Comparison of ENCODE assay signal across 9 mouse cellular contexts in genomic region chr10:126956692-126957358, GRCm38 (mm10). TPM values are rescaled to one million over a fixed set of nuclear protein-coding genes. Genes with fewer than 3 reads are reported as not detected.
DNase-seq lines count a peak whose midpoint lies in the region; ATAC-seq and TF ChIP-seq lines count a peak whose summit lies in the region.
"Had no signal": no experiment of that assay in that cellular context is flagged by ENCODE, and none has a peak within 500 bp of the region (broad histone marks: within the 10 kb centered on the region; RNA-seq: fewer than 3 reads in every experiment).

No protein-coding gene starts in this region.

- no peak overlapping the region; the same call in 1 of the 2 replicates for H3K9ac ChIP-seq in heart, adult 2 months (ENCODE audit: low read depth, low read length)
- H3K9ac ChIP-seq in limb, embryonic 12.5 days (replicated peaks), result 0 out of 2 replicates have a peak overlapping the region, but pooled peaks have one; percentile 34
- H3K9ac ChIP-seq: liver, embryonic 15.5 days had no signal

- peak overlapping the region; percentile 40 for H3K27ac ChIP-seq in heart, adult 2 months
- H3K27ac ChIP-seq in limb, embryonic 12.5 days, result peak overlapping the region; percentile 75
- H3K27ac ChIP-seq in thymus, adult 2 months (ENCODE audit: control insufficient read depth, insufficient read depth, low read length), result no peak overlapping the region
- H3K27ac ChIP-seq: liver, embryonic 15.5 days had no signal

- no peak for TF ChIP-seq CTCF in heart, adult 2 months (IDR thresholded peaks at IDR 0.05)
- TF ChIP-seq CTCF in thymus, adult 2 months (IDR thresholded peaks at IDR 0.05; ENCODE audit: borderline replicate concordance, control insufficient read depth, extremely low read depth, insufficient read depth, low read length, poor library complexity), result no peak

- H3K36me3 ChIP-seq in heart, adult 2 months (ENCODE audit: control insufficient read depth, insufficient read depth, low read length), result no peaks in the 10 kb centered on the region
- H3K36me3 ChIP-seq in limb, embryonic 12.5 days, result no peaks in the 10 kb centered on the region
- no peaks in the 10 kb centered on the region for H3K36me3 ChIP-seq in thymus, adult 2 months (ENCODE audit: control insufficient read depth, insufficient read depth, low read length)
- H3K36me3 ChIP-seq: liver, embryonic 15.5 days had no signal

- H3K79me2 ChIP-seq in heart, adult 2 months (replicated peaks; ENCODE audit: control insufficient read depth, insufficient read depth, low read length), result no peaks in the 10 kb centered on the region

- no peak overlapping the region; the same call in 1 of the 2 replicates for H3K4me3 ChIP-seq in heart, adult 2 months
- H3K4me3 ChIP-seq in limb, embryonic 12.5 days (replicated peaks), result peak overlapping the region; percentile 12; the same call in 1 of the 2 replicates
- H3K4me3 ChIP-seq in thymus, adult 2 months (ENCODE audit: control insufficient read depth, insufficient read depth, low read length), result no peak overlapping the region
- H3K4me3 ChIP-seq: liver, embryonic 15.5 days had no signal

- peaks cover 3% of the 10 kb centered on the region; the same call in 1 of the 2 replicates for H3K4me1 ChIP-seq in heart, adult 2 months (ENCODE audit: control insufficient read depth, insufficient read depth, low read length)
- H3K4me1 ChIP-seq in limb, embryonic 12.5 days (replicated peaks), result peaks cover 20% of the 10 kb centered on the region
- no peaks in the 10 kb centered on the region for H3K4me1 ChIP-seq in thymus, adult 2 months (replicated peaks; ENCODE audit: control insufficient read depth, insufficient read depth, low read length)

- ATAC-seq in limb, embryonic 12.5 days (ENCODE audit: insufficient number of reproducible peaks, insufficient read depth, low FRiP score, low TSS enrichment, low read depth), result no peak

- no peaks in the 10 kb centered on the region for H3K9me3 ChIP-seq in limb, embryonic 12.5 days

- peak overlapping the region; percentile 50 for H3K4me2 ChIP-seq in limb, embryonic 12.5 days

- WGBS in heart, adult 2 months, result 39% methylated on average over 15 of the region's 15 CpGs
- whole genome bisulfite sequencing in limb, embryonic 12.5 days, result 13% methylated on average over 15 of the region's 15 CpGs
- WGBS in thymus, adult 2 months, result 90% methylated on average over 15 of the region's 15 CpGs

- H3K27me3 ChIP-seq in heart, adult 2 months (ENCODE audit: control insufficient read depth, insufficient read depth, low read length), result no peaks in the 10 kb centered on the region
- peaks cover 11% of the 10 kb centered on the region; the same call in 1 of the 2 replicates for H3K27me3 ChIP-seq in limb, embryonic 12.5 days
- H3K27me3 ChIP-seq in thymus, adult 2 months (ENCODE audit: control insufficient read depth, insufficient read depth, low read length), result no peaks in the 10 kb centered on the region

- no peak for TF ChIP-seq POLR2A in heart, adult 2 months (IDR thresholded peaks at IDR 0.05; ENCODE audit: insufficient read depth, low read depth, low read length)
- TF ChIP-seq POLR2A in thymus, adult 2 months (IDR thresholded peaks at IDR 0.05; ENCODE audit: control insufficient read depth, extremely low read depth, insufficient read depth, low read length, poor library complexity), result no peak

- intact Hi-C loops in heart, adult 2 months (cut with DNase I), result no loop called here

- DNase-seq in heart, adult 2 months, result no peak
- DNase-seq in heart, adult 18-20 months, result no peak
- peak; percentile 53 for DNase-seq in right cerebral cortex, postnatal 4 days
- DNase-seq in right cerebral cortex, postnatal 25 days, result no peak
- no peak for DNase-seq in B cell, adult 2 months
- DNase-seq in thymus, adult 2 months, result no peak
- DNase-seq in adrenal gland, postnatal 25 days, result no peak

- TF ChIP-seq EP300 in heart, adult 2 months (IDR thresholded peaks at IDR 0.05; ENCODE audit: insufficient read depth, low read depth, low read length), result no peak

RNA-seq across cellular contexts. Expression of gene Ctdsp2, which starts 21.7 kb away (rescaled TPM):
- total RNA-seq in heart, adult 2 months (2021), result 100 to 1,000 TPM in 1 of 2 experiments, 10 to 100 TPM in 1; 82.2 to 108 TPM
- polyA plus RNA-seq in heart, adult 2 months (2012; rRNA removed), result 85.6 and 114 TPM in 2 replicates
- 10 to 100 TPM; 83.8 to 94.3 TPM for total RNA-seq in heart, adult 18-20 months (2021)
- 74.6 and 89.2 TPM in 2 replicates for polyA plus RNA-seq in limb, embryonic 12.5 days (2016; fragmentation: Nextera tagmentation; extraction: Ambion mirVana)
- polyA plus RNA-seq in thymus, adult 2 months (2012; rRNA removed), result 179 and 182 TPM in 2 replicates
- 125 and 197 TPM in 2 replicates for total RNA-seq in adrenal gland, postnatal 25 days (2021)

RNA-seq across cellular contexts. Expression of gene Avil, which starts 43.7 kb away (rescaled TPM):
- total RNA-seq in heart, adult 2 months (2021), result under 1 TPM; 0.34 to 0.48 TPM
- 0.26 and 0.29 TPM in 2 replicates for polyA plus RNA-seq in heart, adult 2 months (2012; rRNA removed)
- total RNA-seq in heart, adult 18-20 months (2021), result under 1 TPM; 0.37 to 0.64 TPM
- polyA plus RNA-seq in limb, embryonic 12.5 days (2016; fragmentation: Nextera tagmentation; extraction: Ambion mirVana), result 0.15 and 1.1 TPM in 2 replicates
- polyA plus RNA-seq in thymus, adult 2 months (2012; rRNA removed), result 0.97 and 1.3 TPM in 2 replicates
- 3.7 and 3.9 TPM in 2 replicates for total RNA-seq in adrenal gland, postnatal 25 days (2021)

RNA-seq across cellular contexts. Expression of gene Atp23, which starts 55.7 kb away (rescaled TPM):
- 1 to 10 TPM; 4.9 to 5.5 TPM for total RNA-seq in heart, adult 2 months (2021)
- polyA plus RNA-seq in heart, adult 2 months (2012; rRNA removed), result 5.3 and 5.5 TPM in 2 replicates
- total RNA-seq in heart, adult 18-20 months (2021), result 1 to 10 TPM; 4.2 to 5.1 TPM
- 22.9 TPM in 2 replicates for polyA plus RNA-seq in limb, embryonic 12.5 days (2016; fragmentation: Nextera tagmentation; extraction: Ambion mirVana)
- 9.6 and 12.1 TPM in 2 replicates for polyA plus RNA-seq in thymus, adult 2 months (2012; rRNA removed)
- 7.6 and 9.5 TPM in 2 replicates for total RNA-seq in adrenal gland, postnatal 25 days (2021)
